Mouse (Mus musculus) stomach, postnatal 0 days (tissue): ENCODE measurements around the gene Lama4.

Experiments
- CTCF ChIP-seq: IDR thresholded peaks from 2 replicates; pipeline ENCODE4 v1.5.1; 2016; ENCODE audit warnings: antibody characterized with exemption, low read depth, mild to moderate bottlenecking, moderate library complexity
- EP300 ChIP-seq: optimal IDR thresholded peaks from 2 replicates; pipeline ENCODE3; 2016; ENCODE audit warnings: antibody characterized with exemption

- TF ChIP-seq CTCF (no peak), EP300 (no peak)
These were observed 49.2 kb upstream of the Lama4 start for GRCm38 (mm10) chr10:38916027-38916617.
